Mouse (Mus musculus): Measurements from ENCODE around the gene H2-Eb2.
"Not testable (repeated sequence)": the region's sequence is repeated elsewhere in the genome, so short reads cannot be mapped to it uniquely, and the experiment has no call there.

The H2-Eb2 gene

GRCm38 (mm10) chr17:34306407-34306806, 19.1 kb upstream of the H2-Eb2 start:
- no peak for DNase-seq (ENCODE audit: low spot score)

- DNase-seq (ENCODE audit: low spot score), result no peak
Observed at GRCm38 (mm10) chr17:34307216-34307615, 18.2 kb upstream of the H2-Eb2 start.

- DNase-seq (ENCODE audit: low spot score), result no peak
Observed at GRCm38 (mm10) chr17:34308161-34308560, 17.3 kb upstream of the H2-Eb2 start.

GRCm38 (mm10) chr17:34309225-34309624, 16.2 kb upstream of the H2-Eb2 start:
- DNase-seq (ENCODE audit: low spot score), result no peak

GRCm38 (mm10) chr17:34309683-34310385, 15.6 kb upstream of the H2-Eb2 start:
- DNase-seq (ENCODE audit: low spot score), result no peak

GRCm38 (mm10) chr17:34310526-34310925, 14.9 kb upstream of the H2-Eb2 start:
- not testable (repeated sequence) for DNase-seq (ENCODE audit: low spot score)

- no peak for DNase-seq (ENCODE audit: low spot score)
Observed at GRCm38 (mm10) chr17:34312185-34312584, 13.3 kb upstream of the H2-Eb2 start.

- DNase-seq (ENCODE audit: low spot score), result peak; percentile 35
Observed at GRCm38 (mm10) chr17:34313393-34313792, 12.1 kb upstream of the H2-Eb2 start.

GRCm38 (mm10) chr17:34314286-34314685, 11.2 kb upstream of the H2-Eb2 start:
- DNase-seq (ENCODE audit: low spot score), result no peak

GRCm38 (mm10) chr17:34315512-34315911, 10.0 kb upstream of the H2-Eb2 start:
- DNase-seq (ENCODE audit: low spot score), result no peak

GRCm38 (mm10) chr17:34316697-34317096, 8.8 kb upstream of the H2-Eb2 start:
- no peak for DNase-seq (ENCODE audit: low spot score)

GRCm38 (mm10) chr17:34317275-34317674, 8.2 kb upstream of the H2-Eb2 start:
- no peak for DNase-seq (ENCODE audit: low spot score)

GRCm38 (mm10) chr17:34326373-34326772, 908 bp downstream of the H2-Eb2 start:
- DNase-seq (ENCODE audit: low spot score), result no peak

GRCm38 (mm10) chr17:34329807-34330206, 4.3 kb downstream of the H2-Eb2 start:
- DNase-seq (ENCODE audit: low spot score), result no peak

GRCm38 (mm10) chr17:34331200-34331599, 5.7 kb downstream of the H2-Eb2 start:
- DNase-seq (ENCODE audit: low spot score), result no peak

GRCm38 (mm10) chr17:34340619-34341402, 15.3 kb downstream of the H2-Eb2 start:
- DNase-seq (ENCODE audit: low spot score), result no peak

- DNase-seq (ENCODE audit: low spot score), result no peak
Observed at GRCm38 (mm10) chr17:34344882-34345281, 19.4 kb downstream of the H2-Eb2 start.

- DNase-seq (ENCODE audit: low spot score), result no peak
Observed at GRCm38 (mm10) chr17:34345486-34345885, 20.0 kb downstream of the H2-Eb2 start.

GRCm38 (mm10) chr17:34346041-34346440, 20.6 kb downstream of the H2-Eb2 start:
- DNase-seq (ENCODE audit: low spot score), result no peak

GRCm38 (mm10) chr17:34347606-34348308, 22.3 kb downstream of the H2-Eb2 start:
- peak; percentile 30 for DNase-seq (ENCODE audit: low spot score)

- peak; percentile 77 for DNase-seq (ENCODE audit: low spot score)
Observed at GRCm38 (mm10) chr17:34349429-34349828, 24.0 kb downstream of the H2-Eb2 start.

- DNase-seq (ENCODE audit: low spot score), result no peak
Observed at GRCm38 (mm10) chr17:34354539-34354938, 29.1 kb downstream of the H2-Eb2 start, which contains the start of gene Btnl2. Btnl2 (plus strand) TSS chr17:34354822.

- no peak for DNase-seq (ENCODE audit: low spot score)
Observed at GRCm38 (mm10) chr17:34354940-34355339, 29.5 kb downstream of the H2-Eb2 start.
